Mouse (Mus musculus) kidney, postnatal 36 days (tissue): ENCODE data around the gene Ankrd54.
A peak's percentile ranks its signal among the peaks of the same experiment; 100 is the strongest.

Experiments used
- DNase-seq, 2 experiments: peaks; one replicate each; pipeline ENCODE4 v3.0.0; 2021 to 2022; ENCODE audit warnings: mixed read lengths in 2 of 2

The Ankrd54 gene

DNA sequence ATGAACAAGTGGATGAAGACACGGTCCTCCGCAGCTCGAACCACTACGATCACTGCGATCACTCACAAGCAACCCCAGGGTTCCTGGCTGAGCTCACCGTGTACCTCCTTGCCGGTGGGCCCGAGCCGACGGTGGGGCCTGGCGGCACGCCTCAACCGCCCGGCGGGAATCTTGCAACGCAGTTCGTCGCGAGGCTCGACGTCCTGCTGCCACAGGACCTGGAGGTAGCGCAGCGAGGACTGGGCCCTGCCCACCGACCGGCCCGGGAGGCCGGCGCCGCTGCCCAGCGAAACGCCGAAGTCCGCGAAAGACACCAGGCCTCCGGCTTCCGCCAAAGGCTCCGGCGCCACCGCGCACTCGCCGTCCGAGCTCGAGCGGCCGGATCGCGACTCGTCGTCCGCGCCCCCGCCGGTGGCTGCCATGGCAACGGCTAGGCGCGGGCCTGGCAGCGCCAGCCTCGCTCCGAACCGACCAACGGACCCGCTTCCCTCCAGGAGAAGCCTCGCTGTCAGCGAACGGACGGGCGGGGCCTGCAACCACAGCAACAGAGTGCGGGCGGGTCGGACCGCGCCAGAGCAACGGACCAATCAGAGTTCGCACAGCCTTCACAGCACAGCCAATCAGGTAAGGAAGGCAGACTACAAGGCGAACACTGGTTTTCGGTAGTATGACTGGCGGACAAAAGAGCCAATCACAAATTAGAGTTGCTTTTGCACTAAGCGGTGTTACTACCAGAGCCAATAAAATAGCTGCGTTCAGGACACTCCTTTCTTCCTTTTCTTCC, at the start of gene Ankrd54:
Gene Ankrd54, minus strand, starts transcription at position 518 of the 784 bp plus-strand sequence.
- DNase-seq: peak; percentile 98 to 100

DNA sequence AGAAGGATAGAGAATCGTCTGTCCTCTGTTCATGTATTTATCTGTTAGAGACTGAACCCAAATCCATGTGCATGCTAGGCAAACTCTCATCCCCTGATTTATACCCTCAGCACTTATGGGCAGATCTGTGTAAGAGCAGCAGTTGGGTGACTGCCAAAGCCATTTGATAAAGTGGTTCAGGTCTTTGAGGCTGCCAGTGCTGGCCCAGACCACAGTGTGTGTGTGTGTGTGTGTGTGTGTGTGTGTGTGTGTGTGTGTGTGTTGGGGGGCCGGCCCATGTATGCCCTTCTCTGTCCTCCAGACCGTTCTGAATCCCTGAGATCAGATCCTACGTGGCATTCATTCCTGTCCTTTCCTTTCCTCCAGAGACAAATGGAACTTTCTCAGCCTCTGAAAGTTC, 49.1 kb upstream of the Ankrd54 start:
- DNase-seq: peak; percentile 56 to 60

DNA sequence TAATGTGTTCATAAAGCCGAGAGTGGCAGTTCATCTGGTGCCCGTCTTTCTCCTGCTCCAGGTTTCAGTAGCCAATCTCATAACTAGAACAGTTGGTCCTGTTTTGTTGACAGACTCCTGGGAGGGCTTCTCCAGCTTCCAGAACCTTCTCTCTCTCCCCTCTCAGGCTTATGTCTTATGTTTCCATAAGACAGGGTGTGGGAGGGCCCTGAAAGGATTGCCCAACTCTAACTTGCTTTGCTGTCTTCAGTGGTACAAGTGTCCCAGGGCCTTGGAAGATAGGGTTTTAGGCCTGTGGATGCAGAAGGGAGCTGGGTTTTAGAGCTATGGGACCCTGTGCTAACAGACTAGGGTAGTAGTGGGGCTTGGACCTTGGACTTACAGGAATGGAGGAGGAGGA, 47.8 kb upstream of the Ankrd54 start:
- DNase-seq: no peak

DNA sequence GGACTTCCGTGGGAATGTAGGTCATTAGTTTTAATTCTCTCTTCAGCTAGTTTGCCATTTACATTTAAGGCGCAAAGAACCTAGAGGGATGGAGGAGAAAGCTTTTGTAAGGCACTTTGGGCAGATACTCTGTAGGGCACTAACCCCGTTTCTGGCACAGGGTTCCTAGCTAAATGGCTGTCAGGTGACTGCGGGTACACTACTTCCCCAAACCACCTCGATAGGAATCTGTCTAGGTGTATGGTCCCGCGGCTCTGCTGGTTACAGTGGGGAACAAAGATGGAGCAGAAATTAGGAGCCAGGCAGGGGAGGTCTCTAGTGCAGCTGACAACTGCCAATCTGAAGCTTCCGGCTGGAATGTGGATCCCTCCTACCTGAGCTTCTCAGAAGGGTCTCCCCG, 47.3 kb upstream of the Ankrd54 start:
- no peak for DNase-seq

DNA sequence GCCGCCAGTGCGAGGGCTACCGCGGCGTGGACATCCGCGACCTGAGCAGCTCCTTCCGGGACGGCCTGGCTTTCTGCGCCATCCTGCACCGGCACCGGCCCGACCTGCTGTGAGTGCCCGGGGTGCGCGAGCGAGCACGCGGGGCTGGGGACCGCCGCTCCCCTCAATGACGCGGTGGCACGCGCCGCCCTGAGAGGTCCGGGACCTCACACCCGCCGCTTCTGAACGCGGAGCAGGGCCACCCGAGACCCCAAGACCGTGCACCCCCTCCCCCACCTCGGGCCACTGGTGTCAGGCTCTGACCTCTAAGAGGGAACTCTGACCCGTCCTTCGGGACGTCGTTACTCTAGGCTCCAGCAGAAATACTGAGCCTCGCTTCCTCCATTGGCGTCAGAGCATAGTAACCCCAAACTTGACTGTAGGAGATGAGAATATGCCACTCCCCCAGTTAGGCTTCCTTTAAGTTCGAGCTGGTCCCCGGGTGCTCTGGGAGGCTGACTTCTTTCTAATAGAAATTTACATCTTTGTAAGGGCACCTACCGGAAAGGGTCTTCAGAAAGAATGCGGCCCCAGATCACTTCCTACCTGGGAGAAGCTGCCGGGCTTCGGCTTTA, 46.7 kb upstream of the Ankrd54 start:
- no peak for DNase-seq

DNA sequence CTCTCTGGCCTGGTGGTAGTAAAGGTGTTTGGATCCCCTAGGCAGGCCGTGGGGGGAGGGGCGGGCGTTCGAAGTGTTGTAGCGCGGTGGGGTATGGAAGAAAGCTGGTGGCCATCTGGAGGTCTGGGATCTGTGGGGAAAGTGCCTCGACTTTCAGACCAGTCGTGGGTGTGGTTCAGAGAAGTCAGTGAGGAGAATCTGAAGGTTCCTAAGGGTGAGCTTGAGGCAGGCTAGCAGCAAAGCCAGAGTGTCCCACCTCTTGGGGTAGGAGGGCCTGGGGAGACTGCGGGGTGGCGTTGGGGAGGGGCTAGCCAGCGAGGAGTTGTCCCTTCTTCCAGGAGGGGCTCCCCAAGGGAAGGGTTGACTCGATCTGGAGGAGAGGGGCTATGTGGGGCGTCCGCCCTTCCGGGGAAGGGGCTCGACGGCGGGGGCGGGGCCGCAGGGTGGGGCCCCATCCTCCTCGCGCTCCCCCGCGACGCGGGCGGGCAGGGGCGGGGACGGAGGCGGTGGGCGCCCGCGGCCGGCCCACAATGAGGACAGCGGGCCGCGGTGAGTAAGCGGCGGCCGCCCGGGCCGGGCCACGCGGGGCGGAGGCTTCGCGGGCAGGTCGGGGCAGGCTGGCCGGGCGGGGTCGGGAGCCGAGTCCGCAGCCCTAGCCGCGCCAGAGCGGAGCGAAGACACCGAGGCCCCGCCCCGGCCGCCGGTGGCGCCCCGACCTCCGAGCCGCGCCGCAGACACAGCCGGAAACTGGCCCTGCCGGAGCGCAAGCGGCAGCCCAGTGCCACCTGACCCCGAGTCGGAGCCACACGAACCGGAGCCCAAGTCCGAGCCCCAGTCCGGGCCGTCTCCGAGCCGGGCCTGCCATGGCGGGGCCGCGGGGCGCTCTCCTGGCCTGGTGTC, 46.0 kb upstream of the Ankrd54 start, which contains the start of gene Micall1:
Gene Micall1, plus strand, starts transcription at position 478 of the 900 bp plus-strand sequence.
- DNase-seq: peak; percentile 87 to 91

DNA sequence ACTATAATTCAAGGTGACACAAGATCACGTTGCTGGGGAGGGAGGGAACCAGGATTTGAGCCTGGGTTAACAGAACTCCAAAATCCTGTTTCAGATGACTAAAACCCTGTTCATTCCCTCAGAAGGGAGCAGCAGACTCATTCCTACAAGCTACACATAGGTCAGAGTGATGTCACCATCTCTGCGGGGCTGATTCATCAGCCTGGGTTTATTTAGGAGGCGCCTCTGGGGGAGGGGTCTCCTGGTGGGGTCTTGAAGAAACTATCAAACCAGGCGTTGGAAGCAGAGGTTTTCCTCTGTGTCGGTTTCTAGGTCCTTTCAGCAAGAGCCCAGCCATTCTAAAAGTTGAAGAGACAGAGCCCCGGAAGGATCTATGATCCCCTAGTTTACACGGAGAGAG, 45.3 kb upstream of the Ankrd54 start:
- DNase-seq: no peak

DNA sequence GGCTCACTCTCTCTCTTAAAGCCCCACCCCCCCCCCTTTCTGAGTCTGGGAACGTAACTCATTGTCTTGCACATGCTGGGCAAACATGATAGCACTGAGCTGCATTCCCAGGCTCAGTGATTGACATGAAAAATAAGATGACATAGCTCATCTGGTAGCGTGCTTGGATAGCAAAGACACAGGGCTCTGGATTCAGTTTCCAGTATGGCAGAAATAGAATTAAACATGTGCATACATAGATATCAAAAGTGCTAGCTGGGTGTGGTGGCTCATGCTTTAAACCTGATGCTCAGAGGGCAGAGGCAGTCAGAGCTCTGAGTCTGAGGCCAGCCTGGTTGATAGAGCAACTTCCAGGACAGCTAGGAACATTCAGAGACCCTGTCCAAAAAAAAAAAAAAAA, 43.1 kb upstream of the Ankrd54 start:
- DNase-seq: no peak

DNA sequence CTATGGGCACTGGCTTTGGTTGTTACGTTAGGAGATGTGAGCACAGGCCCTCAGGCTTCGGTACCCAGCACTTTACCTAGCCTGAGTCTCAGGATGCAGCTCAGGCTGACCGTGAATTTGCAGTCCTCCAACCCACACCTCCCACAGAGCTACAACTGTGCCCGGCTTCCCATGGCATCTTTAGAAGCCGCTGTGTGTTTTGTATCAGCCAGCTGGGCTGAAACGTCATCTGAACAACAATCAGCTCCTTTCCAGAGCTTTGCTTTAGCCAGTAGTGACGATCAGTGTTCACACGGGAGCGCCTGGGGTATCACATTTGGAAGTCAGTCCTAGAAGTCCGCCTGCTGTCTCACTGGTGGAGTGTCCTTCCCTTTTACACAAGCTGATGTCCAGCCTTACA, 40.6 kb upstream of the Ankrd54 start:
- DNase-seq: no peak

DNA sequence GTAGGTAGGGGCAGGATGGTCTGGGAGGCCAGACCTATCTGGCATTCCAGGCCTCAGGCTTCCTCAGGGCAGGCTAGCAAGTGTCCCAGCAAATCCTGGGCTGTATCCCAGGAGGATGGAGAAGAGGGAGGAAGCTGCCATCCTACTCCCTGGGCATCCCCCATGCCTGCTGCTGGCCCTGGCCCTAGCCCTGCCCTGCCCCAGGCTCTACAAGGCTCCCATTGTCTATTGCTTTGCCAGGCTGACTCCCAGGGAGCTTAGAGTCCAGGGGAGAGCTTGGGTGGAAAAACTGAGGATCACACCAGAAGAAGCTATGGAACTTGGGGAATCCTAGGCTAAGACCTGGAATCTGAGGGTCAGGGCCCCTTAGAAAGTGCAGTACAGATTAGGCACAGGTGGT, 38.8 kb upstream of the Ankrd54 start:
- DNase-seq: no peak

DNA sequence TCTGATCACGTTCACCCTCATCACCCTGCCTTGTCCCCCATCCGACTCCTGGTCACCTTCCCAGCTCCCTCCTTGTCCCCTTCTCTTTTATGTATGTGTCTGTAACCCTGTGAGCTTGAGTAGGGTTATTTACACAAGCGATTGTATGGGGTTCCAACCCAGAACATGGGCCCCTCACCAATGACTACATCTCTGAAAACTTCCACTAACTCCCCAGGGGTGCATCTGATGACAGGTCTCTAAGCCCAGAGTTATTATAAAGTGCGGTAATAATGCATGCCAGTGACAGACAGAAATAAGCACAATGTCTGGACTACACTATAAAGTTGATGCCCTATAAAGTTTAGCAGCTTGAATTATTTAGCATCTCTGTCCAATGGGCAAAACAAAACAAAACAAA, 37.7 kb upstream of the Ankrd54 start:
- DNase-seq: no peak

DNA sequence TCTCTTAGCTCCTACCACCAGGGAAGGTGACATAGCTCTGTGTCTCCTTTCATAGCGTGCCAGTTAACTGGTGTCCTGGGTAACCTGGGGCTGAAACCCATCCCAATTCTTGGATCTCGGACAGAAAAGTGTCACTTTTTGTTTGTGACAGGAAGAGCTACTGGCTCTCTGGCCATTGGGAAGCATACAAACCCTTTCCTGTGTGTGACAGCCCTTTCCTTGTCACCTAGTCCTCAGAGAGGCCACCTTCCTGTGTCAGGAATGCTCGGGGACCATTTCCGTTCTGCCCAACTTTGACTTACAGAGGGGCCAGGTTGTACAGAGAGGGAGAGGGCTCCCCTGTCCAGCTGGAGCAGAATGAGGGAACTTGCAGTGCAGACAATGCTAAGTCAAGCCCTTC, 36.8 kb upstream of the Ankrd54 start:
- peak; percentile 48 to 75 for DNase-seq

DNA sequence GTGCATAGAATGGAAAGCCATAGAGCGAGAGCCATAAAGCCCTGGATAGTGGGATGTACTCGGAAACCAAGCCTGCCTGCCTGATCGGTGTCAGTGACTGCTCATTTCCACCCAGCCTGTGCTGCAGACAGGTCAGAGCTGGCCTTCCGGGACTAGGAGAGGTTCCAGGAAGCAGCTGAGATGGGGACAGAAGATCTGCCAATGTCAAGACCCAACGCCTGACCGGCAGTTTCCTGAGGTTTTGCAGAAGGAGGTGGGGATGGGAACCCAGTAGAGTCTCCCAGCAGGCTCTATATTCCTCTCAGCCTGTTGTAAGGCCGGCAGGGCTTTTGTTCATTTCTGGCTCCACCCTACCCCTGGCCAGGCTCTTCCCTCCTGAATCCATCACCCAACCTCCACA, 36.2 kb upstream of the Ankrd54 start:
- peak; percentile 69 to 87 for DNase-seq

DNA sequence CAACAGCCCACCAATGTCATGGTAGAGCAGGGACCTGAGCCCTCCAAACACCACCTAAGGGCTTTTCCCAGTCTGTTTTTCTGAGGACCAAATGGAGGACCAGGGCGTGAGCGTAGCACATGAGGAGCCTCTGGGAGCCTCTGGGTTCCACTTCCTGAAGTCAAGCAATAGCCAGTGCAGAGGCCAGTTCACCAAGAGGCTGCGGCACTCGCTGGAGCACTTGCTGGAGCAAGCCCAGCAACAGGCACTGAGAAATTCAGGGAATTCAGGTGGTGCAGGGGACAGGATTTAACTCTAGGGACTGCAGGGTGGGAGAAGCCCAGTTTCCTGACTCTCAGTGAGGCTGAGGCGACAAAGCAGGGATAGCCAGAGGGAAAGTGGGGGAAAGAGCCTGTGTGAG, 35.5 kb upstream of the Ankrd54 start:
- peak; percentile 28 to 42 for DNase-seq

DNA sequence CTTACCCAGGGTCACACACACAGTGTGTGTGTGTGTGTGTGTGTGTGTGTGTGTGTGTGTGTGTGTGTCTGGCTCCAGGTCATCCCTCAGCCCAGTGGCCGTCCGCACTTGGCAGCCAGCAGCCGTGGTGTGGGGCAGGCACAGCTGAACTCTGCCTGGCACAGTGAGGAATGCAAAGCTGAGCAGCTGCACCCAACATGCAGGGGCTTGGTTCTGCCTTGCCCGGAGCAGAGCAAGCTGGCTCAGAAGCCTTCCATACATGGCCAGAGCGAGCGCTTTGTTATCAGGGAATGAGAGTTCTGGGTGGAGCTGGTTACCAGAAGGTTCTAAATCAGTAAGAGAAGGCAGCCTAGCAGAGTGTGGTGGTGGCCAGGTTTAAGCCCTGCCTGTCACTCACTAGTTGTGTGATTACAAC, 34.9 kb upstream of the Ankrd54 start:
- peak; percentile 82 to 84 for DNase-seq

DNA sequence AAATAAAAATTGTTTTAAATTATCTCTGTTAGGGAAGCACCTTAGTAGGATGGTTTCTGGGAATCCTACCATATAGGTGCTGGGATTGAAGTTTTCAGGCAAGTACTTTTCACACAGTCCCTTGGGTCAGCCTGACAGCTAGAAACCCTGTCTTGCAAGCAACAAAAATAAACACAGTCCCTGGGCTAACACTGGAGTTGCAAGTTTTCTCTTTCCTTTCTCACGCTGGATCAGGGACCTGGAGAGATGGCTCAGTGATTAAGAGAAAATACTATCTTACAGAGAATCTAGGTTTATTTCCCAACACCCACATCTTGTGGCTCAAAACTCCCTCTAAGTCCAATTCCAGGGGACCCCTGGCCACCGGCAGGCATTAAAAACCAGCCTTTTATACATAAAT, 34.4 kb upstream of the Ankrd54 start:
- DNase-seq: peak; percentile 14 to 35

DNA sequence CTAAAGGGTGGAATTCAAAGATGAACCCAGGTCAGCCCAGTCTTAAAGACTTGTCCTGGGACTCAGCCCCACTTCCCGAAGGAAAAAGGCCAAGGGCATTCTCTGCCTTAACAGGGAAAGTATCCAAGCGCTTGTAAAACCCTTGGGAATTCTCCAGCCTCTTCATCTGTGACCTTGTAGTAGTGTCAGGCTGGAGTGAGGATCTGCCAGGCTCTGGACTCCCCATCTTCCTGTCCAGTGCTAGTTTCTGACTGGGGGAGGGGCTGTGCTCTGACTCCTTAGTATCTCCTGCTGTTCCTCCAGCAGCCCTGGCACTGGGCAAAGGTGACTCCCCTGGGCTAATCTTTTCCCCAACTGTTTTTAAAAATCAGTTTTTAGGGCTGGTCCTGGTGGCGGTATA, 33.9 kb upstream of the Ankrd54 start:
- DNase-seq: peak; percentile 76 to 78

DNA sequence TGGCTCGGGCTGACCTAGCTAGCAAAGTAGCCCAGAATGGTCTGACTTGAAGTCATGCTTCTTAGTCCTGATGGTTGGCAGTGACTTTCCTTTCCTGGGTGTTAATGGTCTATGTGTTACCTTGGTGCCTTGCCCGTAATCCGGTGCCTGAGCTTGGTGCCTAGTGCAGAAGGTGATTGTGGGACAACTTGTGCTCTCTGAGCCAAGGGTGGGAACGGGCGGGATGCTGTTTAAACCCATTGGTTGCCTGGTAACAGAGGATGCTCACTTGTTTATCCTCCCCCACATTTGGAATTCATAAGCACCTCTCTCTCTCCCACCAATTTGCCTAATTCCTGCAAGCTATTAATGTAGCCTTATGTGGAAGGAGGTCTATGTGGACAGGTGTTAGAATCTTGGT, 32.8 kb upstream of the Ankrd54 start:
- no peak for DNase-seq

DNA sequence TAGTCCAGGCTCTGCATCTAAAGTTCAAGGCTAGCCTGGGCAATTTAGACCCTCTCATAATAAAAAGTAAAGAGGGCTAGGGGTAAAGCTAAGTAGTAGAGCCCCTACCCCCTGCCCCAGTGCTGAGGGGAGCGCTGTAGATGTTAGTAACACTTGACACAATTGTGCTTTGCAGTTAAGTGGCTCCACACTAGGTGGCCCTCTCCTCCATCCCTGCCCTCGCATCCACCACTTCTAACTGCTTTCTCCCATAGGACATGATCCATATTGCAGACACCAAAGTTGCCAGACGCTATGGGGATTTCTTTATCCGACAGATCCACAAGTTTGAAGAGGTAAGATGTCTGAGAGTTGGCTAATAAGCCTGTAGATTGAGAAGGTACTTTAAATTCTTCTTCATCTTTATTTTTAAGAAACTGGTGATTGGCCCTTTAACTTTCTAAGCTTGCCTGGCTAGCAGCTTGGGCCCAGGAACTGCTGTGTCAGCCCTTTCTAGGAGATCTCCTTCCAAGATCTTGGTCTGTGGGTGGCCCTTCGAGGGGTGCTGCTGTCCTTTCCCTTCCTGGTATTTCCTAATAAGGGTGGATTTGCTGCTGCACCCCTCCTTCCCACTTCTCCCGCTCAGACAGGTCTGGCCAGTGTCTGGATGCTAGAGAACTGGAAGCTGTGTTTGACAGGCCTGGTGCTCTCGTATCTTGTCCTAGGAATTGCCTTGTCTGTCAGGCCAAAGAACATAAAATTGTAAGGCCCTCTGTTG, 30.6 kb upstream of the Ankrd54 start:
- peak; percentile 51 to 71 for DNase-seq

DNA sequence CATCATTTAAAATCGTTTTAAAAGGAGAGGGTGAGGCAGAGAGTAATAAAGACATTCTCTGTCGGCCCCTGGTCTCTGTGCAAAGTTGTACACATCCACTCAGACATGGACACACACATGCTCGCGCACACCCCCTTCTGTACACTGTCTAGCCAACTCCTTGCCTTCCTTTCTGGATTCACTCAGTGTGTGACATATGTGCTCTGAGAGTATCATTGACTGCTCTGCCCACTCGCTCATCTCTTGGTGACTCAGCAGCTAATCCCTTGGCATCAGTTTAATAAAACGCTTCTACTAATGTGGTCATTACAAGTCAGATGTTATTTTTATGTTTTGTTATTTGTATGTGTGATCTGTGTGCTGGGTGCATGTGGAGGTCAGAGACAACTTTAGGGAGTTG, 29.6 kb upstream of the Ankrd54 start:
- DNase-seq: no peak

DNA sequence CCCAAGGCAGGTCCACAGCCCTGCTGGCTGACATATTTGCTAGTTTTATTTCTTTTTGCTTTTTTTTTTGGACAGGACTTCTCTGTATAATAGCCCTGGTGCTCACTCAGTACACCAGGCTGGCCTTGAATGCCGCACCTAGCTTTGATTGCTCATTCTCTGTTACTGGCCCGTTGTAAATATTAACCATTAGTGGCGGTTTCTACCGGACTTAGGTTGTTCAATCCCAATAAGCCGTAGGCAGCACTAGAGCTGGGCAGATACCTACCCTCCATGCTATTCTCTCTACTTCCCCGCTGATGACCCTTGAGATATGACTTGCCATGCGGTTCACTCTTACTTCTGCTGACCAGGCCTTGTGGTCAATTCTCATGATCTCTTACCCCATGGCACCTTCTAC, 16.9 kb upstream of the Ankrd54 start:
- peak in 1 of 2 experiments; percentile 29 for DNase-seq

DNA sequence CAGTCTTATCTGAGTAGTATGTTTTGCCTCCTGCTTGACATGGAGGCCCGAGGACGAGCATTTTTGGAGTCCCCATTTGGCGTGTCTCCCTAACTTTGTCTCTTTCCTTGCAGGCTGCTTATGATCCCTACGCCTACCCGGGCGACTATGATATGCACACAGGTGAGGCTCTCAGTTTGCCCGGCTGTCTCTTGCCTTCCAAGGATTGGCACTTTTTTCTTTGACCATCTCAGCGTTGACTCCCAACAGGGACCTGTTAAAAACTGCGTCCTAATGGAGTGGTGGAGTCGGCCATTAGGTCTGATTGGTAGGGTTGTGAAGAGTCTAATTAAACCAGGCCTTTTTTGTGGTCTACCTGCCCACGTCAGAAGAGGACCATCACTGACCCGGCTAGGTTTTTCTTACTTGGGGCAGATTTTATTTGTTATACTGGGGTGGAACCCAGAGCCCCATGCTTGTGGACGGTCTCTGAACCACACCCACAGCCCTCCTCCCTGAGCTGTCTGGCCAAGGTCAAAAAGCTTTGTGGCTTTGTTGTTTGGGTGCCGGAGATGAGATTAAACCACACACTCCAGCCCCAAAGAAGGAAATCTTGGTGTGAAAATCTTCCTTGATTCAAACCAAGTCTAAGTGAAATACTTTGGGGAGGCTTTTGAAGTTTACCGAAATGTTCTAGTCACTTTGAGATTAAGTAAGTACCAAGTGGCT, 13.1 kb upstream of the Ankrd54 start:
- no peak for DNase-seq
